Mouse (Mus musculus) midbrain, postnatal 0 days (tissue): ENCODE data around the gene Pmm1. TPM values are rescaled to one million over a fixed set of nuclear protein-coding genes. Genes with fewer than 3 reads are reported as not detected.

Experiments
- ATAC-seq: fragments of 200-750 bp; cut with Nextera tagmentation; 2 replicates; pipeline ENCODE4 v1.8.0; 2017; ENCODE audit warnings: moderate number of reproducible peaks, mild to moderate bottlenecking, moderate TSS enrichment, moderate library complexity; ENCODE audit not compliant: low FRiP score
- DNase-seq: peaks from one replicate; pipeline ENCODE4 v3.0.0-alpha.2; 2015; ENCODE audit warnings: low spot score
- H3K27ac ChIP-seq: fragments of 300-500 bp; sonication (generic); 2 replicates; pipeline ENCODE4 v1.5.1; 2014; ENCODE audit warnings: low read depth, mild to moderate bottlenecking, low read length, mixed read lengths
- H3K27me3 ChIP-seq: fragments of 300-500 bp; sonication (generic); 2 replicates; pipeline ENCODE4 v1.6.1; 2014; ENCODE audit warnings: low read length, control low read depth, mixed read lengths; ENCODE audit not compliant: insufficient read depth
- H3K36me3 ChIP-seq: fragments of 300-500 bp; sonication (generic); 2 replicates; pipeline ENCODE4 v1.6.1; 2014; ENCODE audit warnings: low read length, control low read depth, mixed read lengths; ENCODE audit not compliant: insufficient read depth
- H3K4me1 ChIP-seq: fragments of 300-500 bp; sonication (generic); 2 replicates; pipeline ENCODE4 v1.6.1; 2014; ENCODE audit warnings: mild to moderate bottlenecking, control low read depth, antibody characterized with exemption, low read length, mixed read lengths; ENCODE audit not compliant: insufficient read depth
- H3K4me2 ChIP-seq: fragments of 300-500 bp; sonication (generic); 2 replicates; pipeline ENCODE4 v1.6.1; 2014; ENCODE audit warnings: low read depth, mild to moderate bottlenecking, low read length, mixed read lengths; ENCODE audit not compliant: poor library complexity, severe bottlenecking
- H3K4me3 ChIP-seq: fragments of 300-500 bp; sonication (generic); 2 replicates; pipeline ENCODE4 v1.5.1; 2014; ENCODE audit warnings: low read depth, mild to moderate bottlenecking, low read length, moderate library complexity
- H3K9ac ChIP-seq: fragments of 300-500 bp; sonication (generic); replicated peaks from 2 replicates; pipeline ENCODE4 v1.6.1; 2014; ENCODE audit warnings: mild to moderate bottlenecking, low read length, moderate library complexity, mixed read lengths; ENCODE audit not compliant: poor library complexity, severe bottlenecking
- H3K9me3 ChIP-seq: fragments of 300-500 bp; sonication (generic); 2 replicates; pipeline ENCODE4 v1.6.1; 2016; ENCODE audit warnings: low read length, control low read depth
- CTCF ChIP-seq: IDR thresholded peaks from 2 replicates; pipeline ENCODE4 v1.5.1; 2016; ENCODE audit warnings: antibody characterized with exemption, mild to moderate bottlenecking
- WGBS: fragments of 180-500 bp; shearing (Covaris S2); extraction: QIAGEN DNeasy Blood & Tissue Kit; methylation state at CpG from one replicate; pipeline ENCODE4 v1.1.7; 2014; 5-methylcytosine and 5-hydroxymethylcytosine counted together
- polyA plus RNA-seq: library from polyadenylated mRNA; unstranded; fragments of >200 nt; fragmentation: Nextera tagmentation; extraction: Ambion mirVana; gene quantifications from 2 replicates; pipeline ENCODE4 v1.2.1, GENCODE M21; 2015
- total RNA-seq: library from RNA; depleted of rRNA; stranded (reverse); fragments of >200 nt; gene quantifications from 2 replicates; pipeline ENCODE4 v1.2.3, GENCODE M21; 2014

Gene Pmm1
- total and polyA plus RNA-seq, 2 experiments from 2014 or later, result 122 to 172 TPM

DNA sequence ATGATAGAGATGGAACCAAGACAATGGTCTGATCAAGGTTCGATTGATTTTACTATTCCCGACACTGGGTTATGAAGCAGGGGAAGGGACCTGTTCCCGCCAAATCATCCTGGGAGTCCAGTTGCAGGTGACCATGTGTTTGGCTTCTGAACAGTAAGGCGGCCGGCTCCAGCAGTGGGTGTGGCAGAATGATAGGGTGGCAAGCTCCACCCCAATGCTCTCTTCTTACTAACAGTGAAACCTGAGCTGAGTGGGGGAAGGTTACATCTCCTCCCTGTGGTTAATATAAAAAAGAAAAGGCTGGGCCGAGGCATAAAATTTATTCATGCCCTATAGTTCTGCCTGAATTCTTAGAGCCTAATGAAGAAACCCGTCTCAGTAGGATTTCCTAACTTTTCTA is 8.4 kb upstream of the Pmm1 start:
- 79% methylated on average over 7 of the region's 7 CpGs for WGBS
- H3K27me3 ChIP-seq, result no peaks in the 10 kb centered on the region
- no peak for ATAC-seq

DNA sequence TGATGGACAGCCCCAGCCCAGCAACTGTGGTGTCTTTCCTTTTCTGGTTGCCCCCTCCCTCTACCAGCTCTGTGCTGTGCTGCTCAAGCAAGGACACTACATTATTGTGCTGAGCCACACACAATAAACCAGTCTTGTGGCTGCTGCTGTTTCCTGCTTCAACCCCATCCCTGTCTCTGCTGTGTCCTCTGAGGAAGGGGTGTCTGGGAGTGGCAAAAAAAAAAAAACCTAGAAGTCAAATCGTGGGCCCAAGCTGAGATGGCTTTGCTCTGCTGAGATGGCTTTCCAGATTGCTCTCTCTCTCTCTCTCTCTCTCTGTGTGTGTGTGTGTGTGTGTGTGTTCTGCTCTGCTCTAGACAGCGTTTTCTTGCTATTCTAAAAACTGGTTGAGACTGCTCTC is 7.7 kb upstream of the Pmm1 start:
- H3K4me1 ChIP-seq, result no peaks in the 10 kb centered on the region
- H3K27me3 ChIP-seq, result no peaks in the 10 kb centered on the region
- no peaks in the 10 kb centered on the region for H3K36me3 ChIP-seq
- no peak overlapping the region for H3K9ac ChIP-seq
- no peaks in the 10 kb centered on the region for H3K9me3 ChIP-seq
- WGBS, result 71% methylated on average over 2 of the region's 2 CpGs
- ATAC-seq (no peak), DNase-seq (no peak)
- H3K4me3 ChIP-seq, result no peak overlapping the region
- TF ChIP-seq CTCF, result no peak
- no peak overlapping the region for H3K27ac ChIP-seq
- H3K4me2 ChIP-seq, result no peak overlapping the region

More for the DNA sequence above, 8.4 kb upstream of the Pmm1 start:
- no peak overlapping the region for H3K4me2 ChIP-seq
- no peak overlapping the region for H3K27ac ChIP-seq
- H3K4me3 ChIP-seq, result no peak overlapping the region
- H3K36me3 ChIP-seq, result no peaks in the 10 kb centered on the region
- no peak overlapping the region for H3K9ac ChIP-seq
- no peak for DNase-seq
- H3K9me3 ChIP-seq, result no peaks in the 10 kb centered on the region
- no peak for TF ChIP-seq CTCF
- H3K4me1 ChIP-seq, result no peaks in the 10 kb centered on the region

DNA sequence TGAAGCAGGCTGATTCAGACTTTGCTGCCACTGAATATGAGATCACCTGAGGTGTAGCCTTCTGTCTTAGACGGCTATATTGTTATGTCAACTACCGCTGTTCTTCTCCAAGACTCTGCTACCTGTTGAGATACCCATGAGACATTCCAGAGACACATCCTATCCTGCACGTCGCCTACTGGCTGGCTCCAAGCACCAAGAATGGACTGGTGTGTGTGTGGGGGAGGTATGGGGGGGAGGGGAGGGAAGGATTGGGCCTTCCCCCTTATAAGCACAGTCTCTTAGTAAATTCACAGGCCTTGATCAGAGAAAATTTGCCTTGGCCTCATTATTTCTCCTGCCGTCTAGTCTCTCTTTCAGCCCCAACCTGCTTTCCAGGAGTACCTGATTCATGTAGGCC is 7.1 kb upstream of the Pmm1 start:
- WGBS, result 88% methylated on average over 5 of the region's 5 CpGs
- H3K9ac ChIP-seq, result no peak overlapping the region
- DNase-seq (no peak), ATAC-seq (no peak)
- H3K9me3 ChIP-seq, result no peaks in the 10 kb centered on the region
- no peaks in the 10 kb centered on the region for H3K36me3 ChIP-seq
- TF ChIP-seq CTCF, result no peak
- H3K4me1 ChIP-seq, result no peaks in the 10 kb centered on the region
- no peaks in the 10 kb centered on the region for H3K27me3 ChIP-seq
- H3K4me3 ChIP-seq, result no peak overlapping the region
- no peak overlapping the region for H3K27ac ChIP-seq
- no peak overlapping the region for H3K4me2 ChIP-seq

DNA sequence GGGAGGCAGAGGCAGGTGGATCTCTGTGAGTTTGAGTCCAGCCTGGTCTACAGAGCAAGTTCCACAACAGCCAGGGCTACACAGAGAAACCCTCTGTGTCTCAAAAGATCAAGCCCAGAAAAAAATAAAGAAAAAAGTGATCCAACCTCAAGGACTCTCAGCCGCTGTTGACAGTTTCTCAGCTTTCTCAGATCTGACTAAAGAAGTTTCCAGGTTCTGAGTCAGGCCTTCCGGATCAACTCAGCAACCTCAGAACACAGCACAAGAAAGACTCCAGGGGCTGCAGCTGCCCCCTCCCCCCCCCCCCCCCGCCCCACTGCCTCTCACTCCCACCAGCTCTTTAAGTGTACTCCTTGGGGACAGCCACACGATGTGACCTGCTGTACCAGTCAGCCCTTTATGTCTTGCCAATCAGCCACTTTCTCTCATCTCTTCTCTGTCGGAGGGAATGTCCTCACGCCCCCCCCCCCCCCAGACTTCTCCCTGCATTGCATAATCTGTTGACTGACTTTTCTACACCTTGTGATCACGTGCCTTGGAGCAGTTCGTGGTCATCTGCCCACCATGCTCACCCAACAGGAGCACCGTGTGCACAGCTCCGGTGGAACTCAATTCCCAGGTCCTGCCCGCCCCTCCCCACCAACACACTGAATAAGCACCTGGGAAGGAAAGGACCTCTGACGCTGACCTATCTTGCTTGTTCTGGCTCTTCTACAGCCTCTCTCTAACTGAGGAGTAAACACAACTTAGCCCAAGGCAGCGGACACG is 5.5 kb upstream of the Pmm1 start:
- no peak for TF ChIP-seq CTCF
- no peaks in the 10 kb centered on the region for H3K36me3 ChIP-seq
- H3K9me3 ChIP-seq, result no peaks in the 10 kb centered on the region
- DNase-seq, result no peak
- ATAC-seq, result no peak
- no peak overlapping the region for H3K4me3 ChIP-seq
- no peaks in the 10 kb centered on the region for H3K4me1 ChIP-seq
- 86% methylated on average over 12 of the region's 14 CpGs for WGBS
- H3K4me2 ChIP-seq, result no peak overlapping the region
- H3K9ac ChIP-seq, result no peak overlapping the region
- no peaks in the 10 kb centered on the region for H3K27me3 ChIP-seq
- H3K27ac ChIP-seq, result no peak overlapping the region

DNA sequence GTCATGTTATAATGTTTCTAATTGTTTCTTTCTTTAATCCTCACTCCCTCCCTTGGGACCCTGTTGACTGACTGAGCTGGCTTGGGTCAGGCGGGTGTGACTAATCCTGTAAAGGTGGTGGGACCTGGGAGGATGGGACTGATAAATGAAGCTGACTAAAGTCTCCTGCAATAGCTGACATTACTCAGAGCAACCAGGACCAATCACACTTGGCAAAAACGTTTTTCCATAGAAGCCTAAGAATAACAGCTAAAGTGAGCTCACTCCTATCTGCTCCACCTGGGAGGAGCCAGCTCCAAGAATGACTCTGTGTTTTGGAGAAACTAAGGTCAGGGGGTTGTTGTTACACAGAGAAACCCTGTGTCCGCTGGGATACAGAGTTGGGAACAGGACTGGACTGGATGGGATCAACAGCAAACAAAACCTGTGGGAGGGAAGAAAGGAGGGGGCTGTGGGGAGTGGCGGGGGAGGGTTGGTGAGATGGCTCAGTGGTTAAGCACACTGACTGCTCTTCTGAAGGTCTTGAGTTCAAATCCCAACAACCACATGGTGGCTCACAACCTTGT is 4.3 kb upstream of the Pmm1 start:
- ATAC-seq, result no peak
- 0 out of 2 replicates have a peak, but pooled peaks have one; percentile 1 for TF ChIP-seq CTCF
- H3K9ac ChIP-seq, result no peak overlapping the region
- H3K4me3 ChIP-seq, result no peak overlapping the region
- H3K4me2 ChIP-seq, result no peak overlapping the region
- H3K27ac ChIP-seq, result no peak overlapping the region
- no peaks in the 10 kb centered on the region for H3K9me3 ChIP-seq
- DNase-seq, result no peak
- H3K27me3 ChIP-seq, result no peaks in the 10 kb centered on the region
- no peaks in the 10 kb centered on the region for H3K36me3 ChIP-seq
- WGBS, result 31% methylated on average over 4 of the region's 4 CpGs
- H3K4me1 ChIP-seq, result no peaks in the 10 kb centered on the region

DNA sequence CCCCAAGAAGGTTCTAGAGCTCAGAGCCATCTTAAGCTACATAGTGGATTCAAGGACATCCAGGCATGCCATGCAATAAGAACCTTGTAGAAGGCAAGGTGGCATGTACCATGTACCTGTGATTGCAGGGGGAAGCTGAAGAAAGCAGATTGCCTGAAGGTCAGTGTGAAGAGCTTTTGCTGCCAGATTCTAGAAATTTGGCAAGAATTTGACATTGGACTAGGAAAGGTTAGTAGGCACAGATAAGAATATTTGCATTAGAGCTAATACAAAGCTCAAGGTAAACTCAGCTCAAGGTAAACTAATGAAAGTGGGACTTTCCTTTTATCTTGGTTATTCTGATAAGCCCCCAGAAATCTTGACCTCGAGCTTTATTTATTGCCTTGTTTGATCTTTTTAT is 3.5 kb upstream of the Pmm1 start:
- WGBS, result 63% methylated on average over 1 of the region's 1 CpGs
- no peak for TF ChIP-seq CTCF
- H3K4me2 ChIP-seq, result no peak overlapping the region
- H3K36me3 ChIP-seq, result no peaks in the 10 kb centered on the region
- ATAC-seq (no peak), DNase-seq (no peak)
- no peaks in the 10 kb centered on the region for H3K9me3 ChIP-seq
- H3K27ac ChIP-seq, result no peak overlapping the region
- H3K4me1 ChIP-seq, result no peaks in the 10 kb centered on the region
- no peak overlapping the region for H3K9ac ChIP-seq
- no peaks in the 10 kb centered on the region for H3K27me3 ChIP-seq
- no peak overlapping the region for H3K4me3 ChIP-seq
